Mouse (Mus musculus) bone marrow, adult 2 months (tissue): ENCODE data around the gene Chn2. TPM values are rescaled to one million over a fixed set of nuclear protein-coding genes. Genes with fewer than 3 reads are reported as not detected.

Experiments used
- H3K27ac ChIP-seq: fragments of 200-500 bp; 2 replicates; pipeline ENCODE4 v1.5.1; 2012; ENCODE audit warnings: low read depth, mild to moderate bottlenecking, control low read depth, inconsistent platforms, low read length; ENCODE audit not compliant: control insufficient read depth, poor library complexity, insufficient read depth
- H3K4me1 ChIP-seq: fragments of 200-500 bp; 2 replicates; pipeline ENCODE4 v1.6.1; 2011; ENCODE audit warnings: low read length; ENCODE audit not compliant: control insufficient read depth, insufficient read depth
- H3K4me3 ChIP-seq: fragments of 200-500 bp; replicated peaks from 2 replicates; pipeline ENCODE3; 2011; ENCODE audit warnings: mild to moderate bottlenecking, low read depth, low read length, control low read depth; ENCODE audit not compliant: control insufficient read depth
- CTCF ChIP-seq: fragments of 200-500 bp; IDR thresholded peaks from 2 replicates; pipeline ENCODE4 v1.5.1; 2011; ENCODE audit warnings: low read length, control low read depth; ENCODE audit not compliant: control insufficient read depth, insufficient read depth
- POLR2A ChIP-seq: fragments of 200-500 bp; IDR thresholded peaks from 2 replicates; pipeline ENCODE4 v1.6.1; 2011; ENCODE audit warnings: low read depth, mild to moderate bottlenecking, control low read depth, low read length, borderline replicate concordance; ENCODE audit not compliant: control insufficient read depth
- WGBS: fragments of 180-500 bp; shearing (Covaris S2); methylation state at CpG from one replicate; pipeline ENCODE4 v1.1.7; 2018; 5-methylcytosine and 5-hydroxymethylcytosine counted together
- polyA plus RNA-seq: library from polyadenylated mRNA; stranded (reverse); fragments of >200 nt; gene quantifications from 2 replicates; pipeline ENCODE4 v1.2.4, GENCODE M21; 2011; ENCODE audit warnings: low replicate concordance; ENCODE audit not compliant: missing spikeins, insufficient read depth, insufficient read length

Gene Chn2
- polyA plus RNA-seq, 1 experiment: 7.3 TPM

DNA sequence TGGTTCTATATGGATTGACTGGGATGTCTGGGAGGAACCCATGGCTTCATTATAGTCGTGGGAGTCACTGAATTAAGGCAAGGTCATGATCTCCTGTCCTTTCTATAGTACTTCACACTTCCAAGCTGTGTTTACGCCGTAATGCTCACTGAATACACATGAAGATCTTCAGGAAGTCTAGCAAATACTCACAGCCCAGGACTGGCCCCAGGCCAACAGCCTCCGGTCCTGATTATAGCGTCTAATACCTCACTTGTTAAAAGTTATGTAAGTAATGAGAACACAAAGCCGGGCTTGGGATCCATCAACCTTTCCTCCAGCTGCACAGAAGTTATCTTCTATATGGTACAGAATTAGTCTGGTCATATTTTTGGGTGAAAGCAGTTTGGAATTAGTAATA, 60.3 kb downstream of the Chn2 start:
- Histone ChIP-seq H3K27ac (no peak overlapping the region), H3K4me3 (no peak overlapping the region), H3K4me1 (no peaks in the 10 kb centered on the region)
- TF ChIP-seq POLR2A: no peak
- no peak for TF ChIP-seq CTCF
- 73% methylated on average over 6 of the region's 6 CpGs for WGBS

DNA sequence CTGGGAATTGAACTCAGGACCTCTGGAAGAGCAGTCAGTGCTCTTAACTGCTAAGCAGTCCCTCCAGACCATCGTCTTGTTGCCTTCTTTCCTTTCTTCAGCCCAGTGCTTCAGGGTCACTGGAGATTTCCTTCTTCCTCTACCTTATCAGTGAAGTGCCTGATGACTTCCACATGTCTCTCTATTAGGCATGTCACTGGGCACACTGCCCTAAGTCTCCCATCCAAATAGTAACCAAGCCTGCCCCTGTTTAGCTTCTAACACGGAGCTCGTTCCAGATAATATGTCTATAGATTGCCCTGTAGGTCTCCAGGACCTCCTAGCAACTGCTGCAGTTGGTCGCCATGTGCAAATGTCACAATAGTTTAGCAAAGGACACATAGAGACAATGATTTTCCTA, 62.9 kb downstream of the Chn2 start:
- H3K27ac ChIP-seq: no peak overlapping the region
- TF ChIP-seq CTCF: no peak
- no peak for TF ChIP-seq POLR2A
- WGBS: 78% methylated on average over 4 of the region's 4 CpGs
- no peak overlapping the region for H3K4me3 ChIP-seq
- H3K4me1 ChIP-seq: no peaks in the 10 kb centered on the region

DNA sequence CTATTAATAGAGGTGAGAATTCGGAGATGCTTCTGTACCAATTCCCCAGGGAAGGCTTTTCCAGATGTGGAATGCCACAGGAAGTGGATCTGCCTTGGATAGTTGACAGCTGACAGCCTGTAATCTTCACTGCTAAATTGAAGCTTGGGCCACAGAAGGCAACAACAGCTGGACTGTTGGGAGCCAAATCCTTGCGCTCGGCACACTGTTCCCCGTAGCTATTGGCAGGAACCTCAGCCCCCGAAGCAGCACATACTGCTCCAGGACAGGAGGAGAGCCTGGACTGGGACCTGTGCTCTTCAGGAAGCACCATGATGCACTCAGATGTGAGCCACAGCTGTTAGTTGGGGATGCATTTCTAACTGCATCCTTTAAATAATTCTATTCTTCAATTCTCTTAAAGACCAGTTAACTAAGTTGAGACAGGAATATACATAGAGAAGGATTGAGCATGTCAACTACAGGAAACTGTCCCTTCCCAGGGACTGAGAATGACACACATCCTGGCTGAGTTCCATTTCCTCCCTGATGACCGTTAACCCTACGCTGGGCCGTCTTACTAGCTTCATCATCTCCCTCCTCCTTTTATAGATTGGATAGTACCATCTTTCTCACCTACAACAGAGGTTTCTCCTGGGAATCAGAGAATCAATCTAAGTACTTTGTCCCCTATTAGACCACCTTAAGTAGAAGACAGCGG, 64.1 kb downstream of the Chn2 start:
- Histone ChIP-seq H3K4me1 (no peaks in the 10 kb centered on the region), H3K4me3 (no peak overlapping the region), H3K27ac (no peak overlapping the region)
- 86% methylated on average over 9 of the region's 9 CpGs for WGBS
- TF ChIP-seq CTCF (no peak), POLR2A (no peak)

DNA sequence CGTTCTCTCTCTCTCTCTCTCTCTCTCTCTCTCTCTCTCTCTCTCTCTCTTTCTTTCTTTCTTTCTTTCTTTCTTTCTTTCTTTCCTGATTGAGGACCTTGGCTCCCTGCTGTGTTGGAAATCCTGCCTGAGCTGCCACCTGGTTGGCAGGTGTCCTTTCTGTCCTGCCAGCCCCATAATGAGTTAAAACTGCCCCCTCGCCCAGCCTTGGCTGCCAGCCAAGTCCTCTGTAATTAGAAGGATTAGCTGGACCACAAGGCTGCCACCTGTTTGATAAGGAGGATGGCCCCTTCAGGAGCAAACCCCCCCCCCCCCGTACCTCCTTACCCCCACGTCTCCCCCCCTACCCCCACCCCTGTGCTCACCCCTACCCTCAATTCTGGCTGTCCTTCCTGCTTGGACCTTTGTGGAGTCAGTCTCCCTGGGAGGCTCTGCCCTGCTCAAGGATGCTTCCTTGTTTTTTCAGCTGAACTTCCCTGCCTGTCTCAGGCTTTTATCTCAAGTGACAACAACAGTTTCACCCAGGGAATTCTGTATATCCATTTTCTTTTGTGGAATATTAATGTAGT, 72.1 kb downstream of the Chn2 start:
- Histone ChIP-seq H3K4me3 (no peak overlapping the region), H3K4me1 (peaks cover 4% of the 10 kb centered on the region; the same call in 1 of the 2 replicates), H3K27ac (no peak overlapping the region)
- WGBS: 20% methylated on average over 4 of the region's 4 CpGs
- no peak for TF ChIP-seq POLR2A
- TF ChIP-seq CTCF: no peak

DNA sequence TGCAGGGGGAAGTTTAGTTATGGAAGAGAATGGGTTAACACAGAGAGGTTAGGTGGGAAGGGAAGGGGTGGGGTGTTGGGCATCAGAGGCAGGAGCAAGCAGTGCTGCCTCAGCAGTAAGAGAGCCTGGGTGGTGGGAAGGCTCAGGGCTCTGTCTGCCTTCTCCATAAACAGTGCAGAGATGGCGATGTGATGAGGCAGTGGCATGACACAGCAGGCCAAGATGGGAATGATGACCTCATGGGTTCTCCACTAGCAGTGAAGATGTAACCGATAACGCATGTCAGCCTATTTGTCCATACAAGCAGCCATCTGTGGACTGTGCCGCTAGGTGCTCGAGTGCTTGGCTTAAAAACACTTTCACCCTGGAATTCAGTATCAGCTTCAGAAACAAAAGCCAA, 74.0 kb downstream of the Chn2 start:
- H3K4me1 ChIP-seq: peaks cover 8% of the 10 kb centered on the region
- H3K4me3 ChIP-seq: no peak overlapping the region
- 81% methylated on average over 5 of the region's 5 CpGs for WGBS
- H3K27ac ChIP-seq: no peak overlapping the region
- TF ChIP-seq CTCF (no peak), POLR2A (no peak)

DNA sequence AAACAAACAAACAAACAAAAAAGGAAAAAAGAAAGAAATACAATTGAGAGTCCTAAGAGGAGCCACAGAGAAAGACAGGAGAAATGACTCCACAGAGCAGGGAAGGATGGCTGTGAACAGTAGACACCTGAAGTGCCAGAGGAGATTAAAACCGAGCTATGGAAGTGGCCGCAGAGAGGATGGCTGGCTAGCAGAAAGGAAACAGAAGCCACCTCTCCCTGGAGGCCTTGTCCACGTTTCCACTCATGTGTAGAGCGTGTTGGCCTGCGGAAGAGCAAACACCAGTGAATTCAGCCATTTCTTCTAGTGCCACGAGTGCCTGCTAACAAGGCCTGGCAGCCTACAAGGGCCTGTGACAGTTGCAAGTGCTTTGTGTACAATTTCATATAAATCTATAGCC, 75.1 kb downstream of the Chn2 start:
- TF ChIP-seq CTCF (no peak), POLR2A (no peak)
- H3K4me1 ChIP-seq: peaks cover 11% of the 10 kb centered on the region
- WGBS: 74% methylated on average over 6 of the region's 6 CpGs
- no peak overlapping the region for H3K27ac ChIP-seq
- H3K4me3 ChIP-seq: no peak overlapping the region

DNA sequence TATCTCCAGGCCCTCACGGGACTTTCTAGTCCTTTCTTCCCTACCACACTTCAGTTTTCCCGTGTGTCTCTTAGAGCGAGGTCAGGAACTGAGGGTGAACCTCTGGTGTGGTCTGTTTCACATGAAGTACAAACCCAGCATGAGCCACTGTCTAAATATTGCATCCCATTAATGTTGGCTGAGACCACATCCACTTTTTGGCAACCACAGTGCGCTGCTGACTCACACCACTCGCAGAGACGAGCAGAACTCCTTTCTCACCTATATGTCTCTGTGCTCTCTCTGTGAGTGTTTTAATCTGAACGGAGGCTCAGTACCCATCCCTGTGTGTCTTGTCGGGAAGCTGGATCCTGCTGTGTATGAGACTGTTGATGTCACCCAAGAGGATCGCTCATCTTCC, 76.9 kb downstream of the Chn2 start:
- Histone ChIP-seq H3K4me1 (peaks cover 11% of the 10 kb centered on the region), H3K4me3 (no peak overlapping the region), H3K27ac (peak overlapping the region; percentile 74)
- no peak for TF ChIP-seq POLR2A
- TF ChIP-seq CTCF: no peak
- WGBS: 23% methylated on average over 9 of the region's 9 CpGs

DNA sequence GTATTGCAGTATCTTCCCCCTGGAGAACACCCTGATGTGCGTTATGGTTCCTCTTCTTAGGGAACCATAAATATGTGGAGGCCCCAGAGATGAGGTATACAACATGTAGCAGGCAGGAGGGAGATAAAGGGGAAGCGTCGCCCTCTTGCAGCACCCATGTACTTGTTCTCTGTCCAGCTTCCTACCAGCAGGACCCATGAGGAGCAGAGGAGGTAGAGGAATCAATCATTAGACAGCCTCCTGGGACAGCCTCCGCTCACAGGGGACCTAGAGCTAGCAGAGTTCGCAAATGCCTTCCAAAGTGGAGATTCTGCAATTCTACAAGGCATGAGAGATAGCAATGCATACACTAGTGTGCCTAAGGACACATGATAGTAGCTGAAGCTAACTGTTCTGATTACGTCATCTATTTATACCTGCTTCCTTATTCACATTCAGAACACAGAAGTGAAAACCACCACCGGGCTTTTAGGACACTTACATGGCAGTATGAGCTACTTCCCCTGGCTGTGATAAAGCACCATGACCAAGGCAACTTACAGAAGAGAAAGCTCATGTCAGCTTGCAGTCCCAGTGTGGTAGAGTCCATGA, 77.7 kb downstream of the Chn2 start:
- Histone ChIP-seq H3K4me1 (peaks cover 11% of the 10 kb centered on the region), H3K27ac (peak overlapping the region; percentile 86), H3K4me3 (no peak overlapping the region)
- no peak for TF ChIP-seq POLR2A
- TF ChIP-seq CTCF: no peak
- WGBS: 23% methylated on average over 7 of the region's 7 CpGs
